Mouse (Mus musculus) ES-E14 (cell line): ENCODE results near the gene Asic2. TPM values are rescaled to one million over a fixed set of nuclear protein-coding genes. Genes with fewer than 3 reads are reported as not detected.

Experiments
- DNase-seq: peaks from one replicate; pipeline ENCODE4 v3.0.0-alpha.2; 2013; ENCODE audit warnings: low read depth, low spot score
- H3K27ac ChIP-seq: 2 replicates; pipeline ENCODE4 v1.5.1; 2012; ENCODE audit warnings: low read depth, mild to moderate bottlenecking, low read length, moderate library complexity, mixed read lengths; ENCODE audit not compliant: poor library complexity, insufficient read depth, severe bottlenecking
- H3K36me3 ChIP-seq: 2 replicates; pipeline ENCODE4 v1.6.1; 2012; ENCODE audit warnings: mild to moderate bottlenecking, low read length, moderate library complexity, mixed read lengths; ENCODE audit not compliant: control insufficient read depth, poor library complexity, insufficient read depth, severe bottlenecking
- H3K4me1 ChIP-seq, 2 experiments: fragments of 150-350 bp in 1 of 2; sonication (generic) in 1 of 2; 2 replicates each; pipeline ENCODE4 v1.6.1; 2012; ENCODE audit warnings: low read length in 2 of 2, mild to moderate bottlenecking in 1 of 2, mixed read lengths in 1 of 2; ENCODE audit not compliant: control insufficient read depth in 2 of 2, insufficient read depth in 2 of 2, poor library complexity in 1 of 2
- H3K4me3 ChIP-seq, 2 experiments: fragments of 150-350 bp in 1 of 2; sonication (generic) in 1 of 2; 2 replicates each; pipeline ENCODE4 v1.5.1; 2012; ENCODE audit warnings: low read length in 2 of 2, low read depth in 1 of 2, mild to moderate bottlenecking in 1 of 2, mixed read lengths in 1 of 2; ENCODE audit not compliant: insufficient read depth in 1 of 2, poor library complexity in 1 of 2, severe bottlenecking in 1 of 2
- H3K9ac ChIP-seq: 2 replicates; pipeline ENCODE4 v1.6.1; 2012; ENCODE audit warnings: low read depth, mild to moderate bottlenecking, low read length, mixed read lengths; ENCODE audit not compliant: poor library complexity, insufficient read depth, severe bottlenecking
- H3K9me3 ChIP-seq: fragments of 150-350 bp; sonication (generic); 2 replicates; pipeline ENCODE4 v1.6.1; 2012; ENCODE audit warnings: low read depth, mild to moderate bottlenecking, low read length; ENCODE audit not compliant: control insufficient read depth, insufficient read depth
- CHD2 ChIP-seq: IDR thresholded peaks from 2 replicates; pipeline ENCODE4 v1.6.1; 2014; ENCODE audit warnings: mild to moderate bottlenecking, low read depth, low read length, inconsistent platforms
- HCFC1 ChIP-seq: IDR thresholded peaks from 2 replicates; pipeline ENCODE4 v1.6.1; 2012; ENCODE audit warnings: low read length, inconsistent platforms, borderline replicate concordance; ENCODE audit not compliant: insufficient read depth
- MAFK ChIP-seq: IDR thresholded peaks from 2 replicates; pipeline ENCODE4 v1.6.1; 2014; ENCODE audit warnings: mild to moderate bottlenecking, low read depth, low read length, inconsistent platforms; ENCODE audit not compliant: insufficient read depth
- ZC3H11A ChIP-seq: IDR thresholded peaks from 2 replicates; pipeline ENCODE4 v1.6.1; 2012; ENCODE audit warnings: low read depth, mild to moderate bottlenecking, inconsistent platforms, low read length, borderline replicate concordance
- ZNF384 ChIP-seq: IDR thresholded peaks from 2 replicates; pipeline ENCODE4 v1.6.1; 2012; ENCODE audit warnings: low read depth, low read length, inconsistent platforms
- in situ Hi-C, 2 experiments: fragments of 600-800 bp; cut with MboI; formaldehyde crosslinking; loops; one replicate each; pipeline ENCODE4 v1.15.1; 2025; ENCODE audit warnings: low sequenced_read_pairs in 2 of 2, inconsistent platforms in 1 of 2; ENCODE audit not compliant: unreplicated experiment in 2 of 2
- total RNA-seq: library from RNA; depleted of rRNA; stranded (reverse); fragments of 300-350 nt; gene quantifications from 2 replicates; pipeline ENCODE4 v1.2.3, GENCODE M21; 2012

The Asic2 gene
- total RNA-seq, 1 experiment: 0.13 TPM

- in situ Hi-C loops: no loop called here
- no peaks in the 10 kb centered on the region for H3K9me3 ChIP-seq
- H3K9ac ChIP-seq: no peak overlapping the region
- no peak for DNase-seq
- H3K36me3 ChIP-seq: no peaks in the 10 kb centered on the region
- TF ChIP-seq CHD2: no peak
- no peak for TF ChIP-seq MAFK
- no peak for TF ChIP-seq ZC3H11A
- H3K4me3 ChIP-seq: no peak overlapping the region
- H3K27ac ChIP-seq: no peak overlapping the region
- H3K4me1 ChIP-seq: peaks cover 3 to 17% of the 10 kb centered on the region in 2 experiments; a peak in 2 of 4 replicates
These were observed 833.1 kb downstream of the Asic2 start for GRCm38 (mm10) chr11:81135141-81135540.

- Histone ChIP-seq H3K27ac (no peak overlapping the region), H3K4me3 (no peak overlapping the region), H3K9ac (no peak overlapping the region), H3K4me1 (peaks cover 5 to 23% of the 10 kb centered on the region in 2 experiments; a peak in 3 of 4 replicates), H3K36me3 (no peaks in the 10 kb centered on the region), H3K9me3 (no peaks in the 10 kb centered on the region)
- in situ Hi-C loops: no loop called here
- TF ChIP-seq MAFK: no peak
- no peak for TF ChIP-seq HCFC1
- no peak for TF ChIP-seq ZC3H11A
- TF ChIP-seq CHD2: no peak
- TF ChIP-seq ZNF384: no peak
- no peak for DNase-seq
These were observed 834.3 kb downstream of the Asic2 start for GRCm38 (mm10) chr11:81133950-81134349.

- Histone ChIP-seq H3K9ac (no peak overlapping the region), H3K4me1 (peaks cover 5 to 27% of the 10 kb centered on the region in 2 experiments; a peak in 3 of 4 replicates), H3K4me3 (no peak overlapping the region), H3K27ac (no peak overlapping the region), H3K36me3 (no peaks in the 10 kb centered on the region), H3K9me3 (no peaks in the 10 kb centered on the region)
- in situ Hi-C loops: no loop called here
- no peak for DNase-seq
- TF ChIP-seq ZC3H11A: no peak
- TF ChIP-seq ZNF384: no peak
- TF ChIP-seq MAFK: no peak
- TF ChIP-seq HCFC1: no peak
- TF ChIP-seq CHD2: no peak
These were observed 835.6 kb downstream of the Asic2 start for GRCm38 (mm10) chr11:81132669-81133068.

- Histone ChIP-seq H3K9me3 (no peaks in the 10 kb centered on the region), H3K4me1 (peaks cover 0 to 9% of the 10 kb centered on the region in 2 experiments; a peak in 2 of 4 replicates), H3K36me3 (no peaks in the 10 kb centered on the region), H3K27ac (no peak overlapping the region), H3K9ac (no peak overlapping the region), H3K4me3 (no peak overlapping the region)
- no peak for TF ChIP-seq CHD2
- no peak for TF ChIP-seq ZNF384
- TF ChIP-seq MAFK: no peak
- TF ChIP-seq ZC3H11A: no peak
- no peak for TF ChIP-seq HCFC1
- DNase-seq: no peak
- in situ Hi-C loops: no loop called here
These were observed 843.9 kb downstream of the Asic2 start for GRCm38 (mm10) chr11:81124363-81124762.

GRCm38 (mm10) chr11:81120024-81120576 is 848.2 kb downstream of the Asic2 start:
- in situ Hi-C loops: no loop called here
- Histone ChIP-seq H3K9me3 (no peaks in the 10 kb centered on the region), H3K27ac (no peak overlapping the region), H3K4me1 (no peaks in the 10 kb centered on the region), H3K9ac (no peak overlapping the region), H3K36me3 (no peaks in the 10 kb centered on the region), H3K4me3 (no peak overlapping the region)
- no peak for DNase-seq
- no peak for TF ChIP-seq ZC3H11A
